8 mouse cellular contexts compared by ENCODE assay signal in genomic region chr7:66079364-66080230, GRCm38 (mm10). TPM values are rescaled to one million over a fixed set of nuclear protein-coding genes. Genes with fewer than 3 reads are reported as not detected.
DNase-seq lines count a peak whose midpoint lies in the region; ATAC-seq and TF ChIP-seq lines count a peak whose summit lies in the region.

Gene Selenos (plus strand): TSS chr7:66079649.

- no peak for TF ChIP-seq EP300 in liver, embryonic 14.5 days (IDR thresholded peaks at IDR 0.05; ENCODE audit: low read depth)
- TF ChIP-seq EP300 in stomach, postnatal 0 days (optimal IDR thresholded peaks at IDR 0.05): no peak

- no peaks in the 10 kb centered on the region for H3K9me3 ChIP-seq in forebrain, embryonic 10.5 days
- no peaks in the 10 kb centered on the region for H3K9me3 ChIP-seq in heart, embryonic 15.5 days (replicated peaks)
- no peaks in the 10 kb centered on the region for H3K9me3 ChIP-seq in liver, embryonic 14.5 days (ENCODE audit: control insufficient read depth, low read length)
- H3K9me3 ChIP-seq in neural tube, embryonic 11.5 days (ENCODE audit: control insufficient read depth, low read length): no peaks in the 10 kb centered on the region
- no peaks in the 10 kb centered on the region for H3K9me3 ChIP-seq in stomach, postnatal 0 days (ENCODE audit: control insufficient read depth, low read length)

- no peaks in the 10 kb centered on the region for H3K27me3 ChIP-seq in forebrain, embryonic 10.5 days (ENCODE audit: poor library complexity, severe bottlenecking)
- H3K27me3 ChIP-seq in heart, embryonic 15.5 days: no peaks in the 10 kb centered on the region
- no peaks in the 10 kb centered on the region for H3K27me3 ChIP-seq in liver, embryonic 14.5 days (ENCODE audit: control insufficient read depth, insufficient read depth, low read length)
- H3K27me3 ChIP-seq in neural tube, embryonic 11.5 days (ENCODE audit: control insufficient read depth, insufficient read depth, low read length): no peaks in the 10 kb centered on the region
- H3K27me3 ChIP-seq in stomach, postnatal 0 days (ENCODE audit: control insufficient read depth, insufficient read depth, low read length): no peaks in the 10 kb centered on the region

- no peak for TF ChIP-seq CTCF in liver, embryonic 14.5 days (IDR thresholded peaks at IDR 0.05; ENCODE audit: low read depth)
- TF ChIP-seq CTCF in stomach, postnatal 0 days (IDR thresholded peaks at IDR 0.05; ENCODE audit: low read depth): no peak

- H3K4me2 ChIP-seq in heart, embryonic 15.5 days: peak within 1 kb of the TSS; percentile 75
- H3K4me2 ChIP-seq in liver, embryonic 14.5 days (ENCODE audit: low read depth): peak within 1 kb of the TSS; percentile 89
- H3K4me2 ChIP-seq in neural tube, embryonic 11.5 days (ENCODE audit: low read depth): peak within 1 kb of the TSS; percentile 92
- peak within 1 kb of the TSS; percentile 87 for H3K4me2 ChIP-seq in stomach, postnatal 0 days (replicated peaks; ENCODE audit: low read depth)

- peak; percentile 99 for ATAC-seq in CD4-positive, CD25-positive, alpha-beta regulatory T cell, adult 4 months
- ATAC-seq in heart, embryonic 15.5 days (replicated peaks; ENCODE audit: insufficient number of reproducible peaks, insufficient read depth, low FRiP score, low read depth): peak; percentile 100
- ATAC-seq in liver, embryonic 14.5 days (ENCODE audit: insufficient read depth): peak; percentile 100
- ATAC-seq in neural tube, embryonic 11.5 days (ENCODE audit: insufficient read depth, low FRiP score, low TSS enrichment): peak; percentile 100
- ATAC-seq in stomach, postnatal 0 days (ENCODE audit: low FRiP score, low TSS enrichment): peak; percentile 100

- peak within 1 kb of the TSS; percentile 68 for H3K9ac ChIP-seq in heart, embryonic 15.5 days
- H3K9ac ChIP-seq in liver, embryonic 14.5 days (replicated peaks): peak within 1 kb of the TSS; percentile 68
- peak within 1 kb of the TSS; percentile 77 for H3K9ac ChIP-seq in neural tube, embryonic 11.5 days (ENCODE audit: low read length)
- H3K9ac ChIP-seq in stomach, postnatal 0 days (ENCODE audit: low read length): peak within 1 kb of the TSS; percentile 88

- peak within 1 kb of the TSS; percentile 91 for H3K27ac ChIP-seq in forebrain, embryonic 10.5 days
- peak within 1 kb of the TSS; percentile 79 for H3K27ac ChIP-seq in heart, embryonic 15.5 days
- peak within 1 kb of the TSS; percentile 39 for H3K27ac ChIP-seq in liver, embryonic 14.5 days
- peak within 1 kb of the TSS; percentile 55; the same call in 1 of the 2 replicates for H3K27ac ChIP-seq in neural tube, embryonic 11.5 days (ENCODE audit: low read depth, low read length)
- peak within 1 kb of the TSS; percentile 90 for H3K27ac ChIP-seq in stomach, postnatal 0 days (replicated peaks)

- peaks cover 31% of the 10 kb centered on the region for H3K4me1 ChIP-seq in forebrain, embryonic 10.5 days
- H3K4me1 ChIP-seq in heart, embryonic 15.5 days (replicated peaks): peaks cover 17% of the 10 kb centered on the region
- H3K4me1 ChIP-seq in liver, embryonic 14.5 days (replicated peaks; ENCODE audit: control insufficient read depth in 2 of 2, insufficient read depth in 2 of 2, low read length in 1 of 2): peaks cover 10 to 13% of the 10 kb centered on the region in 2 experiments
- peaks cover 12% of the 10 kb centered on the region for H3K4me1 ChIP-seq in neural tube, embryonic 11.5 days (ENCODE audit: control insufficient read depth, insufficient read depth, low read length)
- H3K4me1 ChIP-seq in stomach, postnatal 0 days (replicated peaks; ENCODE audit: control insufficient read depth, insufficient read depth): peaks cover 3% of the 10 kb centered on the region; the same call in 1 of the 2 replicates

- peaks cover 62% of the 10 kb centered on the region for H3K36me3 ChIP-seq in forebrain, embryonic 10.5 days (replicated peaks)
- peaks cover 38% of the 10 kb centered on the region for H3K36me3 ChIP-seq in heart, embryonic 15.5 days
- peaks cover 29% of the 10 kb centered on the region for H3K36me3 ChIP-seq in liver, embryonic 14.5 days (replicated peaks; ENCODE audit: control insufficient read depth, insufficient read depth, low read depth)
- peaks cover 7% of the 10 kb centered on the region for H3K36me3 ChIP-seq in neural tube, embryonic 11.5 days (ENCODE audit: control insufficient read depth, insufficient read depth, low read length)
- peaks cover 16% of the 10 kb centered on the region for H3K36me3 ChIP-seq in stomach, postnatal 0 days (ENCODE audit: control insufficient read depth, insufficient read depth, low read length)

- under 1% methylated on average over 65 of the region's 65 CpGs for WGBS in forebrain, embryonic 10.5 days
- WGBS in heart, embryonic 15.5 days: under 1% methylated on average over 64 of the region's 65 CpGs
- WGBS in liver, embryonic 14.5 days (ENCODE audit: insufficient replicate concordance): under 1% methylated on average over 65 of the region's 65 CpGs
- WGBS in neural tube, embryonic 11.5 days: under 1% methylated on average over 65 of the region's 65 CpGs
- under 1% methylated on average over 61 of the region's 65 CpGs for WGBS in stomach, postnatal 0 days

- peak; percentile 92 for DNase-seq in c-Kit-negative CD71-positive TER-119-positive erythroid progenitor cells, embryonic 14.5 days (ENCODE audit: low read depth, low spot score)
- peak; percentile 97 for DNase-seq in forebrain, embryonic 10.5 days (ENCODE audit: extremely low spot score, low spot score)
- DNase-seq in kidney, postnatal 25 days: peak; percentile 97 to 98
- DNase-seq in liver, embryonic 14.5 days (ENCODE audit: low read depth in 3 of 3, low spot score in 3 of 3): peak; percentile 95 to 96 (median 96)
- DNase-seq in neural tube, embryonic 11.5 days (ENCODE audit: low spot score): peak; percentile 98
- peak; percentile 97 for DNase-seq in stomach, postnatal 0 days (ENCODE audit: low spot score)

- peak within 1 kb of the TSS; percentile 87 for H3K4me3 ChIP-seq in forebrain, embryonic 10.5 days
- peak within 1 kb of the TSS; percentile 71 for H3K4me3 ChIP-seq in heart, embryonic 15.5 days
- H3K4me3 ChIP-seq in liver, embryonic 14.5 days (ENCODE audit: insufficient read depth in 1 of 2, low read depth in 2 of 2, low read length in 2 of 2): peak within 1 kb of the TSS; percentile 76 to 78
- peak within 1 kb of the TSS; percentile 66 for H3K4me3 ChIP-seq in neural tube, embryonic 11.5 days (ENCODE audit: low read depth, low read length)
- peak within 1 kb of the TSS; percentile 86 for H3K4me3 ChIP-seq in stomach, postnatal 0 days (ENCODE audit: low read depth, low read length)

RNA-seq across cellular contexts. Expression of gene Selenos, which starts in this region (rescaled TPM):
- polyA plus RNA-seq in CD4-positive, CD25-positive, alpha-beta regulatory T cell, adult 4 months (2017; shearing (Covaris generic)): 100 to 1,000 TPM; 176 to 177 TPM
- polyA plus RNA-seq in forebrain, embryonic 10.5 days (2016; fragmentation: Nextera tagmentation; extraction: Ambion mirVana): 81.4 and 84.2 TPM in 2 replicates
- 64.5 and 70.4 TPM in 2 replicates for polyA plus RNA-seq in heart, embryonic 15.5 days (2015; fragmentation: Nextera tagmentation; extraction: Ambion mirVana)
- polyA plus RNA-seq in liver, embryonic 14.5 days (2012; rRNA removed): 23.6 and 39.8 TPM in 2 replicates
- polyA plus RNA-seq in liver, embryonic 14.5 days (2014; fragmentation: Nextera tagmentation; extraction: Ambion mirVana): 56.4 and 62.7 TPM in 2 replicates
- polyA plus RNA-seq in neural tube, embryonic 11.5 days (2014; fragmentation: Nextera tagmentation; extraction: Ambion mirVana): 88.8 and 98.4 TPM in 2 replicates
- polyA plus RNA-seq in stomach, postnatal 0 days (2015; fragmentation: Nextera tagmentation; extraction: Ambion mirVana): 143 TPM in 2 replicates

Comparison
In these comparisons a context has a peak if more than half of its experiments do, and no peak if none do; other contexts are left out.
1. Peak in every context shown above with its lines: DNase-seq, ATAC-seq, H3K4me3 ChIP-seq and H3K27ac ChIP-seq.
2. H3K27ac ChIP-seq: peak in every context shown above with its lines; median percentile 91 in forebrain, embryonic 10.5 days; 90 in stomach, postnatal 0 days; 79 in heart, embryonic 15.5 days; 55 in neural tube, embryonic 11.5 days; 39 in liver, embryonic 14.5 days.